Mouse (Mus musculus) forebrain, embryonic 13.5 days (tissue): Measurements from ENCODE around the gene Itgb2. TPM values are rescaled to one million over a fixed set of nuclear protein-coding genes. Genes with fewer than 3 reads are reported as not detected.

Source experiments
- ATAC-seq: fragments of 200-750 bp; cut with Nextera tagmentation; 2 replicates; pipeline ENCODE4 v1.8.0; 2017
- H3K27ac ChIP-seq: fragments of 300-500 bp; sonication (generic); 2 replicates; pipeline ENCODE4 v1.5.1; 2015; ENCODE audit warnings: inconsistent platforms, mild to moderate bottlenecking, moderate library complexity
- H3K27me3 ChIP-seq: fragments of 300-500 bp; sonication (generic); 2 replicates; pipeline ENCODE4 v1.6.1; 2015; ENCODE audit warnings: mild to moderate bottlenecking, inconsistent platforms
- H3K36me3 ChIP-seq: fragments of 300-500 bp; sonication (generic); 2 replicates; pipeline ENCODE4 v1.6.1; 2015; ENCODE audit warnings: mild to moderate bottlenecking, inconsistent platforms; ENCODE audit not compliant: poor library complexity, severe bottlenecking
- H3K4me1 ChIP-seq: fragments of 300-500 bp; sonication (generic); 2 replicates; pipeline ENCODE4 v1.6.1; 2015; ENCODE audit warnings: inconsistent platforms
- H3K4me2 ChIP-seq: fragments of 300-500 bp; sonication (generic); 2 replicates; pipeline ENCODE4 v1.6.1; 2015; ENCODE audit warnings: inconsistent platforms, mild to moderate bottlenecking, moderate library complexity
- H3K4me3 ChIP-seq: fragments of 300-500 bp; sonication (generic); 2 replicates; pipeline ENCODE4 v1.5.1; 2015; ENCODE audit warnings: mild to moderate bottlenecking, inconsistent platforms
- H3K9ac ChIP-seq: fragments of 300-500 bp; sonication (generic); 2 replicates; pipeline ENCODE4 v1.6.1; 2015; ENCODE audit warnings: mild to moderate bottlenecking, inconsistent platforms
- H3K9me3 ChIP-seq: fragments of 300-500 bp; sonication (generic); replicated peaks from 2 replicates; pipeline ENCODE4 v1.6.1; 2016; ENCODE audit warnings: inconsistent platforms
- WGBS: fragments of 180-500 bp; shearing (Covaris S2); methylation state at CpG from one replicate; pipeline ENCODE4 v1.1.7; 2015; 5-methylcytosine and 5-hydroxymethylcytosine counted together
- polyA plus RNA-seq: library from polyadenylated mRNA; unstranded; fragments of >200 nt; fragmentation: Nextera tagmentation; extraction: Ambion mirVana; gene quantifications from 2 replicates; pipeline ENCODE4 v1.2.1, GENCODE M21; 2015

The Itgb2 gene
- polyA plus RNA-seq, 1 experiment from 2014 or later, result 0.34 TPM

GRCm38 (mm10) chr10:77520497-77520896 is 9.6 kb upstream of the Itgb2 start:
- no peaks in the 10 kb centered on the region for H3K36me3 ChIP-seq
- H3K4me3 ChIP-seq, result no peak overlapping the region
- no peaks in the 10 kb centered on the region for H3K27me3 ChIP-seq
- peaks cover 17% of the 10 kb centered on the region for H3K4me1 ChIP-seq
- H3K4me2 ChIP-seq, result no peak overlapping the region
- no peak for ATAC-seq
- H3K9me3 ChIP-seq, result no peaks in the 10 kb centered on the region
- no peak overlapping the region for H3K9ac ChIP-seq
- H3K27ac ChIP-seq, result no peak overlapping the region
- 90% methylated on average over 5 of the region's 5 CpGs for WGBS

GRCm38 (mm10) chr10:77522021-77522731 is 7.9 kb upstream of the Itgb2 start:
- ATAC-seq, result no peak
- Histone ChIP-seq H3K4me2 (peak overlapping the region; percentile 59), H3K36me3 (no peaks in the 10 kb centered on the region), H3K9ac (peak overlapping the region; percentile 50), H3K27me3 (no peaks in the 10 kb centered on the region), H3K4me3 (peak overlapping the region; percentile 31), H3K9me3 (no peaks in the 10 kb centered on the region), H3K27ac (no peak overlapping the region), H3K4me1 (peaks cover 9% of the 10 kb centered on the region; the same call in 1 of the 2 replicates)
- WGBS, result 10% methylated on average over 18 of the region's 18 CpGs

- peak overlapping the region; percentile 31 for H3K4me3 ChIP-seq
- peaks cover 9% of the 10 kb centered on the region; the same call in 1 of the 2 replicates for H3K4me1 ChIP-seq
- H3K27me3 ChIP-seq, result no peaks in the 10 kb centered on the region
- WGBS, result 50% methylated on average over 12 of the region's 12 CpGs
- peak overlapping the region; percentile 59 for H3K4me2 ChIP-seq
- no peaks in the 10 kb centered on the region for H3K9me3 ChIP-seq
- H3K27ac ChIP-seq, result no peak overlapping the region
- no peak for ATAC-seq
- H3K36me3 ChIP-seq, result no peaks in the 10 kb centered on the region
- peak overlapping the region; percentile 50 for H3K9ac ChIP-seq
Measured at GRCm38 (mm10) chr10:77522746-77523145, 7.3 kb upstream of the Itgb2 start.

- no peaks in the 10 kb centered on the region for H3K36me3 ChIP-seq
- no peak overlapping the region for H3K4me3 ChIP-seq
- no peak for ATAC-seq
- H3K27me3 ChIP-seq, result no peaks in the 10 kb centered on the region
- no peak overlapping the region for H3K4me2 ChIP-seq
- H3K9me3 ChIP-seq, result no peaks in the 10 kb centered on the region
- WGBS, result 79% methylated on average over 7 of the region's 7 CpGs
- peaks cover 9% of the 10 kb centered on the region; the same call in 1 of the 2 replicates for H3K4me1 ChIP-seq
- H3K9ac ChIP-seq, result no peak overlapping the region
- H3K27ac ChIP-seq, result no peak overlapping the region
Measured at GRCm38 (mm10) chr10:77523321-77523720, 6.7 kb upstream of the Itgb2 start.

- Histone ChIP-seq H3K27ac (no peak overlapping the region), H3K4me1 (peaks cover 9% of the 10 kb centered on the region; the same call in 1 of the 2 replicates), H3K27me3 (no peaks in the 10 kb centered on the region), H3K9ac (no peak overlapping the region), H3K36me3 (no peaks in the 10 kb centered on the region), H3K9me3 (no peaks in the 10 kb centered on the region), H3K4me2 (no peak overlapping the region), H3K4me3 (no peak overlapping the region)
- WGBS, result 85% methylated on average over 2 of the region's 2 CpGs
- ATAC-seq, result no peak
Measured at GRCm38 (mm10) chr10:77526488-77526887, 3.6 kb upstream of the Itgb2 start.

GRCm38 (mm10) chr10:77528634-77529033 is 1.4 kb upstream of the Itgb2 start:
- no peak overlapping the region for H3K9ac ChIP-seq
- no peaks in the 10 kb centered on the region for H3K36me3 ChIP-seq
- no peaks in the 10 kb centered on the region for H3K4me1 ChIP-seq
- no peak overlapping the region for H3K4me2 ChIP-seq
- no peak overlapping the region for H3K4me3 ChIP-seq
- no peak overlapping the region for H3K27ac ChIP-seq
- H3K9me3 ChIP-seq, result no peaks in the 10 kb centered on the region
- no peak for ATAC-seq
- 95% methylated on average over 6 of the region's 6 CpGs for WGBS
- no peaks in the 10 kb centered on the region for H3K27me3 ChIP-seq

GRCm38 (mm10) chr10:77531026-77532019 is 1.3 kb downstream of the Itgb2 start:
- 86% methylated on average over 6 of the region's 6 CpGs for WGBS
- no peak for ATAC-seq

GRCm38 (mm10) chr10:77532020-77532413 is 2.0 kb downstream of the Itgb2 start:
- no peak overlapping the region for H3K27ac ChIP-seq
- no peak for ATAC-seq

More at GRCm38 (mm10) chr10:77531026-77532019, 1.3 kb downstream of the Itgb2 start:
- Histone ChIP-seq H3K27me3 (no peaks in the 10 kb centered on the region), H3K27ac (no peak overlapping the region), H3K4me1 (no peaks in the 10 kb centered on the region), H3K4me3 (no peak overlapping the region), H3K9me3 (no peaks in the 10 kb centered on the region), H3K9ac (no peak overlapping the region), H3K4me2 (no peak overlapping the region), H3K36me3 (no peaks in the 10 kb centered on the region)

GRCm38 (mm10) chr10:77536727-77537126 is 6.7 kb downstream of the Itgb2 start:
- Histone ChIP-seq H3K27ac (no peak overlapping the region), H3K9ac (no peak overlapping the region), H3K4me2 (no peak overlapping the region), H3K9me3 (no peaks in the 10 kb centered on the region), H3K27me3 (no peaks in the 10 kb centered on the region), H3K4me3 (no peak overlapping the region), H3K4me1 (no peaks in the 10 kb centered on the region), H3K36me3 (no peaks in the 10 kb centered on the region)
- no peak for ATAC-seq
- WGBS, result 85% methylated on average over 8 of the region's 8 CpGs

More at GRCm38 (mm10) chr10:77532020-77532413, 2.0 kb downstream of the Itgb2 start:
- H3K9ac ChIP-seq, result no peak overlapping the region
- H3K4me1 ChIP-seq, result no peaks in the 10 kb centered on the region
- WGBS, result 70% methylated on average over 1 of the region's 1 CpGs
- H3K9me3 ChIP-seq, result no peaks in the 10 kb centered on the region
- H3K4me3 ChIP-seq, result no peak overlapping the region
- H3K27me3 ChIP-seq, result no peaks in the 10 kb centered on the region
- no peaks in the 10 kb centered on the region for H3K36me3 ChIP-seq
- H3K4me2 ChIP-seq, result no peak overlapping the region

- no peaks in the 10 kb centered on the region for H3K4me1 ChIP-seq
- no peaks in the 10 kb centered on the region for H3K9me3 ChIP-seq
- no peak overlapping the region for H3K4me3 ChIP-seq
- 84% methylated on average over 11 of the region's 11 CpGs for WGBS
- ATAC-seq, result no peak
- H3K36me3 ChIP-seq, result no peaks in the 10 kb centered on the region
- no peak overlapping the region for H3K9ac ChIP-seq
- no peak overlapping the region for H3K4me2 ChIP-seq
- no peak overlapping the region for H3K27ac ChIP-seq
- no peaks in the 10 kb centered on the region for H3K27me3 ChIP-seq
Measured at GRCm38 (mm10) chr10:77537215-77538209, 7.5 kb downstream of the Itgb2 start.

- 92% methylated on average over 7 of the region's 7 CpGs for WGBS
- no peak overlapping the region for H3K9ac ChIP-seq
- no peak overlapping the region for H3K27ac ChIP-seq
- H3K36me3 ChIP-seq, result no peaks in the 10 kb centered on the region
- H3K4me3 ChIP-seq, result no peak overlapping the region
- H3K4me2 ChIP-seq, result no peak overlapping the region
- no peaks in the 10 kb centered on the region for H3K4me1 ChIP-seq
- H3K27me3 ChIP-seq, result no peaks in the 10 kb centered on the region
- no peak for ATAC-seq
- no peaks in the 10 kb centered on the region for H3K9me3 ChIP-seq
Measured at GRCm38 (mm10) chr10:77539320-77539945, 9.4 kb downstream of the Itgb2 start.
